Mouse (Mus musculus) midbrain, postnatal 0 days (tissue): ENCODE results near the gene Ubr2. TPM values are rescaled to one million over a fixed set of nuclear protein-coding genes. Genes with fewer than 3 reads are reported as not detected.

Experiments used
- ATAC-seq: fragments of 200-750 bp; cut with Nextera tagmentation; 2 replicates; pipeline ENCODE4 v1.8.0; 2017; ENCODE audit warnings: moderate number of reproducible peaks, mild to moderate bottlenecking, moderate TSS enrichment, moderate library complexity; ENCODE audit not compliant: low FRiP score
- DNase-seq: peaks from one replicate; pipeline ENCODE4 v3.0.0-alpha.2; 2015; ENCODE audit warnings: low spot score
- H3K27ac ChIP-seq: fragments of 300-500 bp; sonication (generic); 2 replicates; pipeline ENCODE4 v1.5.1; 2014; ENCODE audit warnings: low read depth, mild to moderate bottlenecking, low read length, mixed read lengths
- H3K27me3 ChIP-seq: fragments of 300-500 bp; sonication (generic); 2 replicates; pipeline ENCODE4 v1.6.1; 2014; ENCODE audit warnings: low read length, control low read depth, mixed read lengths; ENCODE audit not compliant: insufficient read depth
- H3K36me3 ChIP-seq: fragments of 300-500 bp; sonication (generic); 2 replicates; pipeline ENCODE4 v1.6.1; 2014; ENCODE audit warnings: low read length, control low read depth, mixed read lengths; ENCODE audit not compliant: insufficient read depth
- H3K4me1 ChIP-seq: fragments of 300-500 bp; sonication (generic); 2 replicates; pipeline ENCODE4 v1.6.1; 2014; ENCODE audit warnings: mild to moderate bottlenecking, control low read depth, antibody characterized with exemption, low read length, mixed read lengths; ENCODE audit not compliant: insufficient read depth
- H3K4me2 ChIP-seq: fragments of 300-500 bp; sonication (generic); 2 replicates; pipeline ENCODE4 v1.6.1; 2014; ENCODE audit warnings: low read depth, mild to moderate bottlenecking, low read length, mixed read lengths; ENCODE audit not compliant: poor library complexity, severe bottlenecking
- H3K4me3 ChIP-seq: fragments of 300-500 bp; sonication (generic); 2 replicates; pipeline ENCODE4 v1.5.1; 2014; ENCODE audit warnings: low read depth, mild to moderate bottlenecking, low read length, moderate library complexity
- H3K9ac ChIP-seq: fragments of 300-500 bp; sonication (generic); replicated peaks from 2 replicates; pipeline ENCODE4 v1.6.1; 2014; ENCODE audit warnings: mild to moderate bottlenecking, low read length, moderate library complexity, mixed read lengths; ENCODE audit not compliant: poor library complexity, severe bottlenecking
- H3K9me3 ChIP-seq: fragments of 300-500 bp; sonication (generic); 2 replicates; pipeline ENCODE4 v1.6.1; 2016; ENCODE audit warnings: low read length, control low read depth
- CTCF ChIP-seq: IDR thresholded peaks from 2 replicates; pipeline ENCODE4 v1.5.1; 2016; ENCODE audit warnings: antibody characterized with exemption, mild to moderate bottlenecking
- WGBS: fragments of 180-500 bp; shearing (Covaris S2); extraction: QIAGEN DNeasy Blood & Tissue Kit; methylation state at CpG from one replicate; pipeline ENCODE4 v1.1.7; 2014; 5-methylcytosine and 5-hydroxymethylcytosine counted together
- polyA plus RNA-seq: library from polyadenylated mRNA; unstranded; fragments of >200 nt; fragmentation: Nextera tagmentation; extraction: Ambion mirVana; gene quantifications from 2 replicates; pipeline ENCODE4 v1.2.1, GENCODE M21; 2015
- total RNA-seq: library from RNA; depleted of rRNA; stranded (reverse); fragments of >200 nt; gene quantifications from 2 replicates; pipeline ENCODE4 v1.2.3, GENCODE M21; 2014

The Ubr2 gene
- total and polyA plus RNA-seq, 2 experiments from 2014 or later = 9.8 to 26.0 TPM

DNA sequence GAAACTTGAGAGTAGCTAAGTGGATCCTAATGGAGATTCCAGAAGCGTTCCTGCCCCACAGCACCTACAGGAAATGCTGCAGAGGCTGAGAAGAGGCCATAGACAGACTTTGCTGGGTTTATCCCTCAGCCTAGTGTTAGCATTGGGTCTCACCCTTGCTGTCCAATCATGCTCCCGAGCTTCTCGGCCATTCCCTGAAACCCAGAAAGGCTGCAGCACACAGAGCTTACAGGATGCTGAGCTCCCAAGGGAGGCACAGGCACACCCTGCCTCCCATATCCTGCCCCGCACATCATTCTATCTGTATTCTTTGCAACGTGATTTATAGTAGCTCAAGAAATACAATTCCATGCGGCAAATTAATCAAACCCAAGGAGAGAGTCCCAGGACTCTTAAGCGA lies 13.9 kb downstream of the Ubr2 start:
- Histone ChIP-seq H3K9me3 (no peaks in the 10 kb centered on the region), H3K27ac (no peak overlapping the region), H3K36me3 (peaks cover 44% of the 10 kb centered on the region), H3K4me2 (no peak overlapping the region), H3K4me1 (no peaks in the 10 kb centered on the region), H3K9ac (no peak overlapping the region), H3K4me3 (no peak overlapping the region), H3K27me3 (no peaks in the 10 kb centered on the region)
- WGBS = 88% methylated on average over 7 of the region's 7 CpGs
- DNase-seq = no peak
- ATAC-seq = no peak
- TF ChIP-seq CTCF = no peak

DNA sequence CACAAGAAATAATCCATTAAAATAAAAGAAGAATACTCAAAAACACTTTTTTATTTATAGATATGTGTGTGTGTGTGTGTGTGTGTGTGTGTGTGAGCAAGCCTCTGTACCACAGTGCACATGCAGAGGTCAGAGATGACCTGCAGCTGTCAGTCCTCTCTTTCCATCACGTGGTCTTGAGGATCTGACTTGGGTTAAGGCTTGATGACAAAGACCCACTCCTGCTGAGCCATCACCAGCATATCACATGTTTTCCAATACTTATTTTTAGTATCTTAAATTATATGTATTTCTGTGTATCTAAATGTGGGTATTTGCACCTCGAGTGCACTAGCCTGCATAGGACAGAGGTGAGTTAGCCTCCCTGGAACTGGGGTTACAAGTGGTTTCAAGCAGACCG lies 14.7 kb downstream of the Ubr2 start:
- WGBS = 84% methylated on average over 3 of the region's 3 CpGs
- no peaks in the 10 kb centered on the region for H3K9me3 ChIP-seq
- no peak overlapping the region for H3K27ac ChIP-seq
- H3K36me3 ChIP-seq = peaks cover 50% of the 10 kb centered on the region
- ATAC-seq (no peak), DNase-seq (no peak)
- no peak overlapping the region for H3K4me3 ChIP-seq
- no peaks in the 10 kb centered on the region for H3K4me1 ChIP-seq
- no peak for TF ChIP-seq CTCF
- H3K4me2 ChIP-seq = no peak overlapping the region
- H3K9ac ChIP-seq = no peak overlapping the region
- no peaks in the 10 kb centered on the region for H3K27me3 ChIP-seq

DNA sequence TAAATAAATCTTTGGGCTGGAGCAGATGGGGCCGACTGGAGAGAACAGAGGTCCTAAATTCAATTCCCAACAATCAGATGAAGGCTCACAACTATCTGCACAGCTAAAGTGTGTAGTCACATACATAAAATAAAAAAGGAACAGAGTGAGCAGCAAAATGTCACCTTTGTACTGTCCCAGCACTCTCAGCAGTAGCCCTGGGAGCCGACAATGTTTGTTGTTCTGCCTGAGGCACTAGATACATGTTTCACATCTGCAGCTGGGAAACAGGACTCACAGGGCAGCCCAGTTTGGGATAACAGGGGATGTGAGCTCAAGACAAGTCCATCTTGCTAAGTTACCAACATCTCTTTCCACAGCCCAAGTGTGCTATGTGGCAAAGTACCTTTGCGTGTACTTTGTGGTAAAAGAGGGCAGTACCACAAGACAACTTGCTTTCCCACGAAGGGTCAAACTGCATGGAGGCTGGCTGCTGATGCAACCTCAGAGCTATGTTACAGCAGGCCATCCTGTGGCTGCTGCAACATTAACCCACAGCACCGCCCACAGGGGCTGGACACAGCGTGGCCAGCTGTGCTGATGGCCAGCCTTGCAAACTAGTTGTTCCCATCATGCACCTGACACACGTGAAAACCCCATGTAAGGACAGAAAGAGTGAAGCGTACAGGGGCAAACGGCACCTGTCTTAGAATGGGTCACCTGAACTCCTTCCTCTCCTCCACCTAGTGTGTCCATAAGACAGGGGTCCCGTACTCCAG lies 15.5 kb downstream of the Ubr2 start:
- ATAC-seq = no peak
- Histone ChIP-seq H3K4me3 (no peak overlapping the region), H3K9ac (no peak overlapping the region), H3K27me3 (no peaks in the 10 kb centered on the region), H3K9me3 (no peaks in the 10 kb centered on the region), H3K4me1 (no peaks in the 10 kb centered on the region), H3K36me3 (peaks cover 50% of the 10 kb centered on the region), H3K4me2 (no peak overlapping the region), H3K27ac (no peak overlapping the region)
- DNase-seq = no peak
- TF ChIP-seq CTCF = no peak
- 91% methylated on average over 10 of the region's 10 CpGs for WGBS

DNA sequence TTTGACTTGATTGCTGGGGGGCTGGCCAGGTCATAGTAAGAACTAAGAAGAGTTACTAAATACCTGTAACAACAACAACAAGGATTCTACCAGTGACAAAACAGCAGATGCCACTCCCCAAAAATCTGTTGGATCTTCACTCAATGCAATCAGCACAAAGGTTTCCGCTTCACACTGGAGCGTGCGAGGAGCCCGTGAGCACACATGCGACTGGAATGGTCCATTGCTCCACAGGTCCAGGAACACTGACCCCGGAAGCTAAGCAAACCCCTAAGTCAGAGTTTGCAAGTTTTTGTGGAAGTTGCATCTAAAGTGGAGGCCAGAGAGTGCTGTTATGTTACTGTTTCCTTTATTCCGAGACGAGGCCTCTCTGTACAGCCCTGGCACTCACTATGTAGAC lies 16.7 kb downstream of the Ubr2 start:
- Histone ChIP-seq H3K36me3 (peaks cover 40% of the 10 kb centered on the region), H3K4me3 (no peak overlapping the region), H3K9ac (no peak overlapping the region), H3K27ac (no peak overlapping the region), H3K4me1 (no peaks in the 10 kb centered on the region), H3K4me2 (no peak overlapping the region), H3K9me3 (no peaks in the 10 kb centered on the region), H3K27me3 (no peaks in the 10 kb centered on the region)
- 97% methylated on average over 8 of the region's 8 CpGs for WGBS
- TF ChIP-seq CTCF = no peak
- DNase-seq (no peak), ATAC-seq (no peak)

DNA sequence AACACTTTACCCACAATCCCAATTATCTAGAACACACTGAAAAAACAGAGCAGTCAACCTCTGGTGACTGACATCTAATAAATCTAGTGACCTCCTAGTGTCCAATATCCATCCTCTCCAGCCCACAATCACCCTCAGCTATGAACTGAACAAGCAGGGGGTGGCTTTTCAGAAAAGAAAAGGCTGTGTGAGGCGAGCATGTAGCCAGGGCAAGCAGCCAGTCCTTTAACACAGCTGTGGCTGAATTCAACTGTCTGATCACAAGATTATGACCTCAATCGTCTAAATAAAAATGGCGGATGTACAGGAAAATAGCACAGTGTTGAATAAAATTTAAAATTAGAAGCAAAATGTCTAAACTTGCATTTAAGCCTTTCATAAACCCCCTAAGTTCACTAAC lies 22.7 kb downstream of the Ubr2 start:
- Histone ChIP-seq H3K9me3 (no peaks in the 10 kb centered on the region), H3K4me2 (no peak overlapping the region), H3K9ac (no peak overlapping the region), H3K36me3 (peaks cover 42% of the 10 kb centered on the region), H3K27me3 (no peaks in the 10 kb centered on the region), H3K27ac (no peak overlapping the region), H3K4me1 (no peaks in the 10 kb centered on the region), H3K4me3 (no peak overlapping the region)
- ATAC-seq (no peak), DNase-seq (no peak)
- WGBS = 81% methylated on average over 3 of the region's 3 CpGs
- TF ChIP-seq CTCF = no peak

DNA sequence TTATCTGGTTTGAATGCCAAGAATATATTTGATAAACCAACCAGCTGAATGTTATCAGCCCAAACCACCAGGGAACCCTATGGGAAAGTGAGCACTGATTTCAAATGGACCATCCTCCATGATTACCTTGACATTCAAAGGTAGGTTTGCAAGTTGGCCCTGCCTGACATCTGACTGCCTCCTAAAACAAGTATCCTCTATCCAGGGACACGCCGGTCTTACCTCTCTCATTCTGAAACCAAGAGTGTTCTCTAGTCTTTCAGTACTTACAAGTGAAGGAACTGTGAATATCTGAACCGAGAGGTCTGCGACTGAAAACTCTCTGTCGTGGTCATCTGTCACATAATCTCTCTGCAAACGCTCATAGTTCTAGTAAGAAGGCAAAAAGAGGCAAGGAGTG lies 30.3 kb downstream of the Ubr2 start:
- no peak overlapping the region for H3K4me3 ChIP-seq
- no peak for DNase-seq
- no peaks in the 10 kb centered on the region for H3K9me3 ChIP-seq
- no peaks in the 10 kb centered on the region for H3K27me3 ChIP-seq
- ATAC-seq = no peak
- no peaks in the 10 kb centered on the region for H3K4me1 ChIP-seq
- H3K4me2 ChIP-seq = no peak overlapping the region
- no peak overlapping the region for H3K9ac ChIP-seq
- WGBS = 96% methylated on average over 6 of the region's 6 CpGs
- no peak overlapping the region for H3K27ac ChIP-seq
- TF ChIP-seq CTCF = no peak
- peaks cover 73% of the 10 kb centered on the region for H3K36me3 ChIP-seq
